Mouse (Mus musculus) bone marrow, adult 2 months (tissue): ENCODE measurements at regions not wholly inside any gene's neighbourhood (a gene's known extent, or its start where the extent isn't known, plus 50 kb on each side); places are given as distances from the start of the nearest gene placed in this dataset.

Experiments
- CTCF ChIP-seq: fragments of 200-500 bp; IDR thresholded peaks from 2 replicates; pipeline ENCODE4 v1.5.1; 2011; ENCODE audit warnings: low read length, control low read depth; ENCODE audit not compliant: control insufficient read depth, insufficient read depth
- POLR2A ChIP-seq: fragments of 200-500 bp; IDR thresholded peaks from 2 replicates; pipeline ENCODE4 v1.6.1; 2011; ENCODE audit warnings: low read depth, mild to moderate bottlenecking, control low read depth, low read length, borderline replicate concordance; ENCODE audit not compliant: control insufficient read depth

- TF ChIP-seq CTCF (no peak), POLR2A (no peak)
Measured at GRCm38 (mm10) chr6:53232616-53233015, 54.5 kb upstream of the Creb5 start.
